Mouse (Mus musculus) adrenal gland, postnatal 10 days (tissue): ENCODE measurements around the gene Prss50. TPM values are rescaled to one million over a fixed set of nuclear protein-coding genes. Genes with fewer than 3 reads are reported as not detected.
A peak's percentile ranks its signal among the peaks of the same experiment; 100 is the strongest.
"Not testable (repeated sequence)": the region's sequence is repeated elsewhere in the genome, so short reads cannot be mapped to it uniquely, and the experiment has no call there.

Experiments used
- DNase-seq: peaks from one replicate; pipeline ENCODE4 v3.0.0; 2021; ENCODE audit warnings: mixed read lengths
- long read RNA-seq, 2 experiments: library from polyadenylated mRNA; stranded (forward); transcript quantifications; one replicate each; pipeline ENCODE4 v2.0.0; 2021
- total RNA-seq, 2 experiments: library from RNA; stranded (reverse); gene quantifications; 2 replicates each; pipeline ENCODE4 v1.2.3; 2021

Prss50 gene
- total RNA-seq, result under 1 TPM in 1 of 2 experiments, not detected in 1; 0.67 TPM
- long read RNA-seq, experiment 1, partial matches to known transcripts, result 0 of 1 reads
- long read RNA-seq, experiment 1, other reads (novel, unspliced or antisense), result 0 of 1 reads
- long read RNA-seq, experiment 2, result 0 reads

GRCm38 (mm10) chr9:110857781-110858472 is at the start of gene Prss50:
Prss50 (plus strand) TSS chr9:110857967.
- no peak for DNase-seq

GRCm38 (mm10) chr9:110810051-110810450 is 47.7 kb upstream of the Prss50 start:
- DNase-seq, result no peak

- DNase-seq, result no peak
Measured at GRCm38 (mm10) chr9:110813789-110814188, 44.0 kb upstream of the Prss50 start, which contains the start of gene Prss44. Prss44 (plus strand) TSS chr9:110813994.

GRCm38 (mm10) chr9:110820546-110820945 is 37.2 kb upstream of the Prss50 start:
- DNase-seq, result not testable (repeated sequence)

- DNase-seq, result no peak
Measured at GRCm38 (mm10) chr9:110821436-110821835, 36.3 kb upstream of the Prss50 start.

- no peak for DNase-seq
Measured at GRCm38 (mm10) chr9:110825426-110825825, 32.3 kb upstream of the Prss50 start.

- DNase-seq, result no peak
Measured at GRCm38 (mm10) chr9:110825832-110826231, 31.9 kb upstream of the Prss50 start.

GRCm38 (mm10) chr9:110826390-110826789 is 31.4 kb upstream of the Prss50 start, which contains the start of gene Prss43:
Prss43 (plus strand) TSS chr9:110826690.
- no peak for DNase-seq

GRCm38 (mm10) chr9:110833021-110833420 is 24.7 kb upstream of the Prss50 start:
- DNase-seq, result no peak

GRCm38 (mm10) chr9:110834411-110834810 is 23.4 kb upstream of the Prss50 start, which contains the start of gene Prss45:
Prss45 (plus strand) TSS chr9:110834588.
- DNase-seq, result no peak

- no peak for DNase-seq
Measured at GRCm38 (mm10) chr9:110834961-110835360, 22.8 kb upstream of the Prss50 start.

- DNase-seq, result peak; percentile 38
Measured at GRCm38 (mm10) chr9:110836112-110836511, 21.7 kb upstream of the Prss50 start.

GRCm38 (mm10) chr9:110840905-110841304 is 16.9 kb upstream of the Prss50 start:
- DNase-seq, result no peak

- DNase-seq, result no peak
Measured at GRCm38 (mm10) chr9:110841438-110841837, 16.3 kb upstream of the Prss50 start.

- DNase-seq, result no peak
Measured at GRCm38 (mm10) chr9:110844206-110844605, 13.6 kb upstream of the Prss50 start, which contains the start of gene Prss46. Prss46 (plus strand) TSS chr9:110844506.

GRCm38 (mm10) chr9:110849162-110849561 is 8.6 kb upstream of the Prss50 start:
- DNase-seq, result no peak

GRCm38 (mm10) chr9:110855903-110856302 is 1.9 kb upstream of the Prss50 start:
- DNase-seq, result no peak

- no peak for DNase-seq
Measured at GRCm38 (mm10) chr9:110856920-110857319, 847 bp upstream of the Prss50 start.

GRCm38 (mm10) chr9:110858523-110858922 is 756 bp downstream of the Prss50 start:
- no peak for DNase-seq

- no peak for DNase-seq
Measured at GRCm38 (mm10) chr9:110858967-110859596, 1.3 kb downstream of the Prss50 start.

GRCm38 (mm10) chr9:110871030-110871429 is 13.3 kb downstream of the Prss50 start:
- peak; percentile 74 for DNase-seq

- peak; percentile 66 for DNase-seq
Measured at GRCm38 (mm10) chr9:110873681-110874659, 16.2 kb downstream of the Prss50 start.
